Mouse (Mus musculus) neural tube, embryonic 14.5 days (tissue): ENCODE measurements around the gene Pdf. TPM values are rescaled to one million over a fixed set of nuclear protein-coding genes. Genes with fewer than 3 reads are reported as not detected.
"Not testable (repeated sequence)": the region's sequence is repeated elsewhere in the genome, so short reads cannot be mapped to it uniquely, and the experiment has no call there.

ENCODE experiments used
- ATAC-seq: fragments of 200-750 bp; cut with Nextera tagmentation; 2 replicates; pipeline ENCODE4 v1.8.0; 2017; ENCODE audit warnings: low read depth, mild to moderate bottlenecking, moderate TSS enrichment, moderate library complexity
- H3K27ac ChIP-seq: fragments of 300-500 bp; sonication (generic); 2 replicates; pipeline ENCODE4 v1.5.1; 2014; ENCODE audit warnings: low read depth, mild to moderate bottlenecking, control low read depth, low read length, moderate library complexity, mixed read lengths
- H3K27me3 ChIP-seq: fragments of 300-500 bp; sonication (generic); 2 replicates; pipeline ENCODE4 v1.6.1; 2014; ENCODE audit warnings: low read length; ENCODE audit not compliant: control insufficient read depth, insufficient read depth
- H3K36me3 ChIP-seq: fragments of 300-500 bp; sonication (generic); 2 replicates; pipeline ENCODE4 v1.6.1; 2014; ENCODE audit warnings: low read length, mixed read lengths; ENCODE audit not compliant: control insufficient read depth, insufficient read depth
- H3K4me1 ChIP-seq: fragments of 300-500 bp; sonication (generic); 2 replicates; pipeline ENCODE4 v1.6.1; 2014; ENCODE audit warnings: low read length; ENCODE audit not compliant: control insufficient read depth, insufficient read depth
- H3K4me2 ChIP-seq: fragments of 300-500 bp; sonication (generic); 2 replicates; pipeline ENCODE4 v1.6.1; 2014; ENCODE audit warnings: mild to moderate bottlenecking, low read depth, low read length, control low read depth
- H3K4me3 ChIP-seq: fragments of 300-500 bp; sonication (generic); 2 replicates; pipeline ENCODE4 v1.5.1; 2014; ENCODE audit warnings: low read depth, low read length, control low read depth, mixed read lengths
- H3K9ac ChIP-seq: fragments of 300-500 bp; sonication (generic); replicated peaks from 2 replicates; pipeline ENCODE4 v1.6.1; 2014; ENCODE audit warnings: low read depth, mild to moderate bottlenecking, control low read depth, low read length, mixed read lengths
- H3K9me3 ChIP-seq: fragments of 300-500 bp; sonication (generic); 2 replicates; pipeline ENCODE4 v1.6.1; 2016; ENCODE audit warnings: low read length; ENCODE audit not compliant: control insufficient read depth
- WGBS: fragments of 180-500 bp; shearing (Covaris S2); extraction: QIAGEN DNeasy Blood & Tissue Kit; methylation state at CpG from one replicate; pipeline ENCODE4 v1.1.7; 2014; 5-methylcytosine and 5-hydroxymethylcytosine counted together
- polyA plus RNA-seq: library from polyadenylated mRNA; unstranded; fragments of >200 nt; fragmentation: Nextera tagmentation; extraction: Ambion mirVana; gene quantifications from 2 replicates; pipeline ENCODE4 v1.2.1, GENCODE M21; 2014

Pdf gene
- polyA plus RNA-seq, 1 experiment from 2014 or later: 36.5 TPM

DNA sequence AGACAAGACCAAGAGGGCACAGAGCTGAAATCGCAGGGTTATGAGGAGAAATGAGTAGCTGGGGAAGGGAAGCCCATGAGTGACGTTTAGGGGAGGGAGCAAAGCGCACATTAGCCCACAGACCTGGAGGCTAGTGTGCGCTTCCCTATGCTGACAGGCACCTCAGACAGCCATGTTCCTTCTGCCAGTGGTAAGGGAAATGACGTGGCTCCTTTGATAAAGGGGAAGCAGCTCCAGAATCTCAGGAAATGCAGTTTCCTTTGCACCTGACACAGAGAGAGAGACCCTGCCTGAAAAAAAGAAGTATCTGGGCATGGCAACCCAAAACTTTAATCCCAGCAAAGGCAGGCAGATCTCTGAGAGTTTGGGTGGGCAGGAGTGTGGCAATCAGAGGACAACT is 18.4 kb downstream of the Pdf start:
- peaks cover 15% of the 10 kb centered on the region; the same call in 1 of the 2 replicates for H3K4me1 ChIP-seq
- ATAC-seq: no peak

DNA sequence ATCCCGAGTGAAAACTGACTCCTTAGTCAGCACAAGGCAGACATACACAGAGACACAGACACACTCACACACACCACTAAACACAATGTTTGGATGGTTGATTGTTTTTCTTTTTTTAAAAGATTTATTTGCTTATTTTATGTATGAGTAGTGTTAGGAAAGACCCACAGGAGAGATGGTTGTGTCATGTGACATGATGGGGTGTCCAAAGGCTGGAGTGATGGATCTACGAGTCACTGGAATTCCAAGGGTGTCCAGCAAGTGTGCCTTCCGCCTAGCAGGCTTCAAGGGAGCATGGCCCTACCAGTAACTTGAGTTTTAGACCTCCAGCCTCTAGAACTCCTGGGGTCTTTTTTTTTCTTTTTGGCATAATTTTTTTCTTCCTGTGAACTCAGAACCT is 19.1 kb downstream of the Pdf start:
- H3K27ac ChIP-seq: no peak overlapping the region
- H3K9me3 ChIP-seq: no peaks in the 10 kb centered on the region
- no peak for ATAC-seq
- peaks cover 15% of the 10 kb centered on the region; the same call in 1 of the 2 replicates for H3K4me1 ChIP-seq
- no peaks in the 10 kb centered on the region for H3K27me3 ChIP-seq
- H3K9ac ChIP-seq: no peak overlapping the region
- H3K36me3 ChIP-seq: no peaks in the 10 kb centered on the region
- WGBS: 77% methylated on average over 3 of the region's 3 CpGs
- no peak overlapping the region for H3K4me2 ChIP-seq
- H3K4me3 ChIP-seq: no peak overlapping the region

More for the DNA sequence above, 18.4 kb downstream of the Pdf start:
- Histone ChIP-seq H3K27me3 (no peaks in the 10 kb centered on the region), H3K4me3 (no peak overlapping the region), H3K9ac (no peak overlapping the region), H3K36me3 (no peaks in the 10 kb centered on the region), H3K4me2 (no peak overlapping the region), H3K27ac (no peak overlapping the region), H3K9me3 (no peaks in the 10 kb centered on the region)
- 80% methylated on average over 5 of the region's 5 CpGs for WGBS

DNA sequence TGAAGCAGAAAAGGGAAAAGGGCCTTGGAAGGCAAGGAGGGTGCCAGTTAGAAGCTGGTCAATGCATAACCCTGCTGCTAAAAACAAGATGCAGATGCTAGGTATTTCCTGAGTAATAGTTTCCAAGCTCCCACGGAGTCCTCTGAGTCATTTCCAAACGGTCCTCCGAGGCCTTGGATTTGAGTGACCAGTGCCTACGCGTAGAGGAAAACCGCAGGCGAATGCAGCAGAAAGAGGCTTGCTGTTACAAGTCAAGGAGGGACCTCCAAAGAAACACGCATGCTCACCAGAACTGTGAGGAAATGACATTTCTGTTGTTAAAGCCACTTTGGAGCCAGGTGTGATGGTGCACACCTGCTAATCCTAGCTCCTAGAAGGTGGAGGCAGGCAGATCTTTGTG is 24.9 kb downstream of the Pdf start:
- no peaks in the 10 kb centered on the region for H3K4me1 ChIP-seq
- H3K36me3 ChIP-seq: no peaks in the 10 kb centered on the region
- H3K9ac ChIP-seq: no peak overlapping the region
- H3K27ac ChIP-seq: no peak overlapping the region
- H3K4me3 ChIP-seq: no peak overlapping the region
- no peaks in the 10 kb centered on the region for H3K27me3 ChIP-seq
- no peak overlapping the region for H3K4me2 ChIP-seq
- ATAC-seq: no peak
- WGBS: 91% methylated on average over 8 of the region's 8 CpGs
- no peaks in the 10 kb centered on the region for H3K9me3 ChIP-seq

DNA sequence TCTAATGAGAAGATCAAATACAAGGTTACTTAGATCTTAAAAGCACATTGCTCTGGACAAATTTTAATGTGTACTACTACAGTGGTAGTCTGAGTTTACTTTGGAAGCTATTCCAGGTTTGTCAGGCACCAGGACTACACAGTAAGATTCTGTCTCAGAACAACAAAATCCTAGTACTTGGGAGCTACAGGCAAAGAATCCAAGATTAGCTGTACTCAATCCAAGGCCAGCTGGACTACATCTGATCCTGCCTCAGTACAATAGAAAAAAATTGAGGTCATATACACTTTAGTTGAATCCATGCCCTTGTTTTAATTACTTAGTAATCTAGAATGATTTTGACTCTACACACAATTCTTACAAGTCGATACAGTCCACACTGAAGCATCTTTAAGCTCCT is 33.5 kb downstream of the Pdf start:
- no peaks in the 10 kb centered on the region for H3K27me3 ChIP-seq
- H3K4me3 ChIP-seq: no peak overlapping the region
- 95% methylated on average over 1 of the region's 1 CpGs for WGBS
- H3K9me3 ChIP-seq: no peaks in the 10 kb centered on the region
- no peak overlapping the region for H3K27ac ChIP-seq
- H3K36me3 ChIP-seq: peaks cover 8% of the 10 kb centered on the region
- no peak overlapping the region for H3K9ac ChIP-seq
- no peak overlapping the region for H3K4me2 ChIP-seq
- no peak for ATAC-seq
- no peaks in the 10 kb centered on the region for H3K4me1 ChIP-seq

DNA sequence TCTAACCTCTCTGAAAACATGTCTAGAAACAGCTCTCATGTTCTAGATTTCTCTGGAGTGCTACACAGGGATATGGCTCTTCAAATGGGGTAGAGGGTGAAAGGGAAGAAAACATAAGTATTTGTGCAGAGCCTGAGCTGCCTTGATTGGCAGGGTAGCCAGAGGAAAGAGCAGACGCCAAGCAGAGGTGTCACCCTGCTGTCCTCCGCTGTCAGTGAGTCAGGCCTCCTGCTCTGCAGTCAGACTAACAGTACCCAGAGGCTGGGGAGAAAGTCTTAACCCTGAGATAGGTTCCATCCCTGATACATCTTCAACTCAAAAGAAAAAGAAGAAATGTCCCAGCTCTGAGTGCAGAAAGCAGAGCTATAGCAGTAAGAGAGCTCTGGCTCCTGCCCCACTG is 35.7 kb downstream of the Pdf start:
- H3K4me2 ChIP-seq: no peak overlapping the region
- no peak for ATAC-seq
- H3K4me1 ChIP-seq: no peaks in the 10 kb centered on the region
- H3K4me3 ChIP-seq: no peak overlapping the region
- peaks cover 8% of the 10 kb centered on the region for H3K36me3 ChIP-seq
- H3K9me3 ChIP-seq: no peaks in the 10 kb centered on the region
- no peak overlapping the region for H3K27ac ChIP-seq
- 90% methylated on average over 2 of the region's 2 CpGs for WGBS
- no peak overlapping the region for H3K9ac ChIP-seq
- no peaks in the 10 kb centered on the region for H3K27me3 ChIP-seq

DNA sequence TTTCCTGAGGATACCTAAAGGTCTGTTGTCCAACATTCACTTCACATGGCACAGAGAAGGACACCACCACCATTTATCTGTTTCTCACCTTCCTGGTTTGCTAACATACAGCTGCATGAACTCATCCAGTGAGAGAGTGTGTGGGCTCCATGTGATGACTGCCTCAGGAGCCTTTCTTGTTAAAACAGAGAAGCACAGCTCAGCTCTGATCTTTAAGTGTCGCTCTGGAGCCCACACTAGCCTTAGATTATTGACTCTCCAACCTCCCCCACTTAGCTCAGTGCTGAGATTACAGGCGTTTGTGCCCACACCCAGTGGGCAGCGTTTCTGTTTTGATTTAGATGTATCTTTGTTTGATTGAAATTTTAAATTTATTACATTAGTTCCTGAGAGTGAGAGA is 40.6 kb downstream of the Pdf start:
- ATAC-seq: no peak
- WGBS: 91% methylated on average over 3 of the region's 3 CpGs

DNA sequence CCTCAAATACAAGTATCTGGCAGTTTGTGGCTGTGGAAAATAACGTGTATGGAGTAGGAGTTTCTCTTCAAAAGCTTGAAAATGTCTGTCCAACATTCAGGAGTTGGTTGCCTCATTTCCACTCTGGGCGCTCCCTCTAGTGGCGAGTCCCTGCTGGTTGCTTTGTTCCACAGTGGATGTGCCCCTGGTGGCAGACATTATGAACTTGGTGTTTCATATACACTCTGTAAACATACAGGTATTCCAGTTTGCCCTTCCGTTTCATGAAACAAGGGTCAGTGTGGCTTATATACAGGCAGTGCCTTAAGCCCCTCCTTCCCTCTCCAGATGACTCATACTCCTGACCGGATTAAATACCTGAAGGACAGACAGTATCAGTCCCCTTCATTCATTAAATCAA is 45.9 kb downstream of the Pdf start:
- H3K4me3 ChIP-seq: no peak overlapping the region
- no peak overlapping the region for H3K4me2 ChIP-seq
- no peaks in the 10 kb centered on the region for H3K27me3 ChIP-seq
- no peaks in the 10 kb centered on the region for H3K4me1 ChIP-seq
- ATAC-seq: 0 out of 2 replicates have a peak, but pooled peaks have one; percentile 69
- no peak overlapping the region for H3K27ac ChIP-seq
- WGBS: 43% methylated on average over 5 of the region's 5 CpGs
- H3K9me3 ChIP-seq: no peaks in the 10 kb centered on the region
- H3K9ac ChIP-seq: no peak overlapping the region
- no peaks in the 10 kb centered on the region for H3K36me3 ChIP-seq

More for the DNA sequence above, 40.6 kb downstream of the Pdf start:
- H3K27ac ChIP-seq: no peak overlapping the region
- H3K4me3 ChIP-seq: no peak overlapping the region
- H3K9me3 ChIP-seq: no peaks in the 10 kb centered on the region
- no peak overlapping the region for H3K9ac ChIP-seq
- no peaks in the 10 kb centered on the region for H3K27me3 ChIP-seq
- no peaks in the 10 kb centered on the region for H3K4me1 ChIP-seq
- no peak overlapping the region for H3K4me2 ChIP-seq
- H3K36me3 ChIP-seq: peaks cover 8% of the 10 kb centered on the region; the same call in 1 of the 2 replicates

DNA sequence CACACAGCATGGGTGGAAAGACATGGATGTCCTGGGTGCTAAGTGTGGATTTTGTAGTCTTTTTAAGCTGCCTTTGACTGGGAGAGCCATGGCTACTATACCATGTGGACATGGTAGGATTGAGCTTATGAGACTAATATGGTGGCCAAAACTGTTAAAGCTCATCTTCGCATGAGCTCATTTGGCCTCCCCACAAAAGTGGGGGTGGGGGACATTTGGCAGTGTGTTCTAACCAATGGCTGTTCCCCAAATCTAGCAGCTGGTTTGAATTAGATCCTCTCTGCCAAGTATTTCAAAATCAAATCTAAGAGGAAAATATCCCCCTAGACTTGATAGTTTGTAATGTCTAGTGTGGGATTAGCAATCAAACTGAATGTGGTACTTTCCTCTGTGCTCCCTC is 49.3 kb downstream of the Pdf start:
- no peaks in the 10 kb centered on the region for H3K4me1 ChIP-seq
- no peaks in the 10 kb centered on the region for H3K27me3 ChIP-seq
- H3K4me2 ChIP-seq: no peak overlapping the region
- no peaks in the 10 kb centered on the region for H3K36me3 ChIP-seq
- no peak overlapping the region for H3K4me3 ChIP-seq
- H3K9me3 ChIP-seq: no peaks in the 10 kb centered on the region
- H3K27ac ChIP-seq: no peak overlapping the region
- no peak overlapping the region for H3K9ac ChIP-seq
- ATAC-seq: no peak
- 86% methylated on average over 1 of the region's 1 CpGs for WGBS

DNA sequence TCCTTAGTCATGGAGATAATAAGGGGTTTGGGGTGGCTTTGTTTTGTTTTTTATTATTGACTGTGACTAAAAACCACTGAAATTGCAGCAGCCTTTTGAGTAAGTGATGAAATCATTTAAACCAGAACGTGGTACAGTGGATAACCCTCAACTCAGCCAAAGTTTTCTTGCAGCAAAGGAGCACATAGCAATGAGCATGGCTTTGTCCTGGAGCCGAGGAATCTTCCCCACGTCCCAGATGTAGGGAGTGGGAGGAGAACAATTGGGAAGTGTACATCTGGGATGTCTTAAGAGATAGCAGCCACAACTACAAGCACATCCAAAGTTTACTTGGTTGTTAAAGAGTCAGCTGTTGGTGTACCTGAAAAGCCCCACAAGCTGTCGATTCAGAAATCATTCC is 51.0 kb downstream of the Pdf start:
- no peak overlapping the region for H3K4me3 ChIP-seq
- 84% methylated on average over 4 of the region's 4 CpGs for WGBS
- no peak overlapping the region for H3K4me2 ChIP-seq
- H3K4me1 ChIP-seq: no peaks in the 10 kb centered on the region
- no peak for ATAC-seq
- H3K9ac ChIP-seq: no peak overlapping the region
- no peaks in the 10 kb centered on the region for H3K9me3 ChIP-seq
- no peaks in the 10 kb centered on the region for H3K27me3 ChIP-seq
- no peak overlapping the region for H3K27ac ChIP-seq
- no peaks in the 10 kb centered on the region for H3K36me3 ChIP-seq

DNA sequence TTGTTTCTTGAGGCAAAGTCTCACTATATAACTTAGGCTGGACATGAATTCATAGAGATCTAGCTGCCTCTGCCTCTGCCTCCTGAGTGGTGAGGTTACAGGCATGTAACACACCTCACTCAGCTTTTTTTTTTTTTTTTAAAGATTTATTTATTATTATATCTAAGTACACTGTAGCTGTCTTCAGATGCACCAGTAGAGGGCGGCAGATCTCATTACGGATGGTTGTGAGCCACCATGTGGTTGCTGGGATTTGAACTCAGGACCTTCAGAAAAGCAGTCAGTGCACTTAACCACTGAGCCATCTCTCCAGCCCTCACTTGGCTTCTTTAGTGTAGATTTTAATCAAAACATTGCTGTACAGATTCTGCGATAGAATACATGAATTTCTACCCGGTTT is 52.1 kb downstream of the Pdf start:
- ATAC-seq, H3K36me3 ChIP-seq, H3K9me3 ChIP-seq, H3K9ac ChIP-seq, H3K4me1 ChIP-seq, H3K4me2 ChIP-seq, H3K4me3 ChIP-seq, H3K27me3 ChIP-seq, H3K27ac ChIP-seq: not testable (repeated sequence)
- 87% methylated on average over 4 of the region's 4 CpGs for WGBS
